Mouse (Mus musculus) heart, embryonic 12.5 days (tissue): ENCODE results near the gene Tpte. TPM values are rescaled to one million over a fixed set of nuclear protein-coding genes. Genes with fewer than 3 reads are reported as not detected.

Experiments used
- ATAC-seq: fragments of 200-750 bp; cut with Nextera tagmentation; 2 replicates; pipeline ENCODE4 v1.8.0; 2017; ENCODE audit warnings: moderate TSS enrichment, moderate library complexity; ENCODE audit not compliant: insufficient number of reproducible peaks, low FRiP score
- H3K27ac ChIP-seq: fragments of 300-500 bp; sonication (generic); 2 replicates; pipeline ENCODE4 v1.5.1; 2016; ENCODE audit warnings: mild to moderate bottlenecking, moderate library complexity; ENCODE audit not compliant: poor library complexity, severe bottlenecking
- H3K27me3 ChIP-seq: fragments of 300-500 bp; sonication (generic); replicated peaks from 2 replicates; pipeline ENCODE4 v1.6.1; 2016; ENCODE audit warnings: mild to moderate bottlenecking, moderate library complexity
- H3K36me3 ChIP-seq: fragments of 300-500 bp; sonication (generic); 2 replicates; pipeline ENCODE4 v1.6.1; 2016; ENCODE audit warnings: mild to moderate bottlenecking, moderate library complexity
- H3K4me1 ChIP-seq: fragments of 300-500 bp; sonication (generic); replicated peaks from 2 replicates; pipeline ENCODE4 v1.6.1; 2016; ENCODE audit warnings: mild to moderate bottlenecking
- H3K4me2 ChIP-seq: fragments of 300-500 bp; sonication (generic); 2 replicates; pipeline ENCODE4 v1.6.1; 2016; ENCODE audit warnings: mild to moderate bottlenecking, moderate library complexity
- H3K4me3 ChIP-seq: fragments of 300-500 bp; sonication (generic); 2 replicates; pipeline ENCODE4 v1.5.1; 2016; ENCODE audit warnings: mild to moderate bottlenecking
- H3K9ac ChIP-seq: fragments of 300-500 bp; sonication (generic); 2 replicates; pipeline ENCODE4 v1.6.1; 2016; ENCODE audit warnings: mild to moderate bottlenecking, moderate library complexity
- H3K9me3 ChIP-seq: fragments of 300-500 bp; sonication (generic); replicated peaks from 2 replicates; pipeline ENCODE4 v1.6.1; 2016; ENCODE audit warnings: mild to moderate bottlenecking, moderate library complexity
- WGBS: fragments of 180-500 bp; shearing (Covaris S2); methylation state at CpG from one replicate; pipeline ENCODE4 v1.1.7; 2016; 5-methylcytosine and 5-hydroxymethylcytosine counted together
- polyA plus RNA-seq: library from polyadenylated mRNA; unstranded; fragments of >200 nt; fragmentation: Nextera tagmentation; extraction: Ambion mirVana; gene quantifications from 2 replicates; pipeline ENCODE4 v1.2.1, GENCODE M21; 2016

The Tpte gene
- not detected in 2 replicates for polyA plus RNA-seq

- H3K36me3 ChIP-seq, result no peaks in the 10 kb centered on the region
- no peak within 1 kb of the TSS for H3K27ac ChIP-seq
- WGBS, result 46% methylated on average over 2 of the region's 2 CpGs
- H3K4me3 ChIP-seq, result no peak within 1 kb of the TSS
- H3K4me2 ChIP-seq, result no peak within 1 kb of the TSS
- no peak for ATAC-seq
- no peak within 1 kb of the TSS for H3K9ac ChIP-seq
- no peaks in the 10 kb centered on the region for H3K27me3 ChIP-seq
- no peaks in the 10 kb centered on the region for H3K4me1 ChIP-seq
- H3K9me3 ChIP-seq, result 0 out of 2 replicates have a peak, but pooled peaks cover 9% of the 10 kb centered on the region
Observed at GRCm38 (mm10) chr8:22282999-22283491, at the start of gene Tpte. Gene Tpte, plus strand, starts transcription at chr8:22283441.

GRCm38 (mm10) chr8:22242986-22243385 is 40.3 kb upstream of the Tpte start:
- no peak overlapping the region for H3K9ac ChIP-seq
- peaks cover 8% of the 10 kb centered on the region; the same call in 1 of the 2 replicates for H3K36me3 ChIP-seq
- no peak overlapping the region for H3K4me2 ChIP-seq
- H3K27ac ChIP-seq, result no peak overlapping the region
- H3K4me3 ChIP-seq, result no peak overlapping the region
- no peak for ATAC-seq
- no peaks in the 10 kb centered on the region for H3K27me3 ChIP-seq
- no peaks in the 10 kb centered on the region for H3K9me3 ChIP-seq
- H3K4me1 ChIP-seq, result peaks cover 8% of the 10 kb centered on the region; the same call in 1 of the 2 replicates
- 79% methylated on average over 9 of the region's 9 CpGs for WGBS

GRCm38 (mm10) chr8:22245663-22246062 is 37.6 kb upstream of the Tpte start:
- H3K27ac ChIP-seq, result no peak overlapping the region
- no peak overlapping the region for H3K9ac ChIP-seq
- peaks cover 8% of the 10 kb centered on the region; the same call in 1 of the 2 replicates for H3K4me1 ChIP-seq
- 70% methylated on average over 1 of the region's 1 CpGs for WGBS
- H3K36me3 ChIP-seq, result no peaks in the 10 kb centered on the region
- no peaks in the 10 kb centered on the region for H3K9me3 ChIP-seq
- no peak for ATAC-seq
- H3K27me3 ChIP-seq, result no peaks in the 10 kb centered on the region
- no peak overlapping the region for H3K4me3 ChIP-seq
- H3K4me2 ChIP-seq, result no peak overlapping the region

- Histone ChIP-seq H3K27me3 (no peaks in the 10 kb centered on the region), H3K36me3 (peaks cover 4% of the 10 kb centered on the region; the same call in 1 of the 2 replicates), H3K9ac (no peak overlapping the region), H3K27ac (no peak overlapping the region), H3K4me1 (peaks cover 10% of the 10 kb centered on the region; the same call in 1 of the 2 replicates), H3K4me2 (no peak overlapping the region), H3K4me3 (no peak overlapping the region), H3K9me3 (no peaks in the 10 kb centered on the region)
- no peak for ATAC-seq
- 83% methylated on average over 12 of the region's 12 CpGs for WGBS
Observed at GRCm38 (mm10) chr8:22247956-22248355, 35.3 kb upstream of the Tpte start.

- H3K27ac ChIP-seq, result no peak overlapping the region
- 82% methylated on average over 9 of the region's 9 CpGs for WGBS
Observed at GRCm38 (mm10) chr8:22249080-22249479, 34.2 kb upstream of the Tpte start.

GRCm38 (mm10) chr8:22258946-22259450 is 24.2 kb upstream of the Tpte start:
- 74% methylated on average over 18 of the region's 18 CpGs for WGBS
- Histone ChIP-seq H3K27ac (no peak overlapping the region), H3K9ac (no peak overlapping the region), H3K27me3 (no peaks in the 10 kb centered on the region), H3K36me3 (peaks cover 19% of the 10 kb centered on the region), H3K4me3 (no peak overlapping the region), H3K4me1 (peaks cover 28% of the 10 kb centered on the region), H3K4me2 (no peak overlapping the region), H3K9me3 (no peaks in the 10 kb centered on the region)
- ATAC-seq, result no peak

More at GRCm38 (mm10) chr8:22249080-22249479, 34.2 kb upstream of the Tpte start:
- ATAC-seq, result no peak
- Histone ChIP-seq H3K9ac (no peak overlapping the region), H3K27me3 (no peaks in the 10 kb centered on the region), H3K4me3 (no peak overlapping the region), H3K9me3 (no peaks in the 10 kb centered on the region), H3K4me1 (peaks cover 10% of the 10 kb centered on the region; the same call in 1 of the 2 replicates), H3K4me2 (no peak overlapping the region), H3K36me3 (peaks cover 14% of the 10 kb centered on the region)

- Histone ChIP-seq H3K36me3 (peaks cover 14% of the 10 kb centered on the region), H3K4me2 (no peak overlapping the region), H3K4me3 (no peak overlapping the region), H3K27me3 (no peaks in the 10 kb centered on the region), H3K9ac (no peak overlapping the region), H3K9me3 (no peaks in the 10 kb centered on the region), H3K27ac (no peak overlapping the region), H3K4me1 (peaks cover 28% of the 10 kb centered on the region)
- WGBS, result 73% methylated on average over 12 of the region's 12 CpGs
- ATAC-seq, result no peak
Observed at GRCm38 (mm10) chr8:22259531-22259930, 23.7 kb upstream of the Tpte start.

- ATAC-seq, result peak; percentile 56; the same call in 1 of the 2 replicates
- no peak overlapping the region for H3K9ac ChIP-seq
- H3K9me3 ChIP-seq, result no peaks in the 10 kb centered on the region
- peaks cover 28% of the 10 kb centered on the region for H3K4me1 ChIP-seq
- peaks cover 12% of the 10 kb centered on the region for H3K36me3 ChIP-seq
- peak overlapping the region; percentile 34 for H3K4me2 ChIP-seq
- no peaks in the 10 kb centered on the region for H3K27me3 ChIP-seq
- peak overlapping the region; percentile 59 for H3K27ac ChIP-seq
- H3K4me3 ChIP-seq, result no peak overlapping the region
- 9% methylated on average over 9 of the region's 9 CpGs for WGBS
Observed at GRCm38 (mm10) chr8:22260091-22260722, 23.0 kb upstream of the Tpte start.

- no peak for ATAC-seq
- no peaks in the 10 kb centered on the region for H3K9me3 ChIP-seq
- WGBS, result 80% methylated on average over 3 of the region's 3 CpGs
Observed at GRCm38 (mm10) chr8:22262267-22262666, 21.0 kb upstream of the Tpte start.

GRCm38 (mm10) chr8:22264292-22264691 is 18.9 kb upstream of the Tpte start:
- no peaks in the 10 kb centered on the region for H3K9me3 ChIP-seq
- H3K4me2 ChIP-seq, result no peak overlapping the region
- WGBS, result 71% methylated on average over 6 of the region's 6 CpGs
- no peak overlapping the region for H3K27ac ChIP-seq
- no peak overlapping the region for H3K9ac ChIP-seq
- peaks cover 17% of the 10 kb centered on the region for H3K4me1 ChIP-seq
- no peak overlapping the region for H3K4me3 ChIP-seq
- H3K27me3 ChIP-seq, result no peaks in the 10 kb centered on the region
- no peak for ATAC-seq
- peaks cover 3% of the 10 kb centered on the region; the same call in 1 of the 2 replicates for H3K36me3 ChIP-seq

More at GRCm38 (mm10) chr8:22262267-22262666, 21.0 kb upstream of the Tpte start:
- no peak overlapping the region for H3K9ac ChIP-seq
- H3K4me2 ChIP-seq, result no peak overlapping the region
- peaks cover 12% of the 10 kb centered on the region for H3K36me3 ChIP-seq
- H3K27me3 ChIP-seq, result no peaks in the 10 kb centered on the region
- H3K4me1 ChIP-seq, result peaks cover 17% of the 10 kb centered on the region
- H3K4me3 ChIP-seq, result no peak overlapping the region
- H3K27ac ChIP-seq, result no peak overlapping the region

GRCm38 (mm10) chr8:22264787-22265186 is 18.5 kb upstream of the Tpte start:
- 74% methylated on average over 6 of the region's 6 CpGs for WGBS
- ATAC-seq, result no peak
- Histone ChIP-seq H3K4me2 (no peak overlapping the region), H3K4me3 (no peak overlapping the region), H3K27ac (no peak overlapping the region), H3K4me1 (peaks cover 12% of the 10 kb centered on the region), H3K9ac (no peak overlapping the region), H3K27me3 (no peaks in the 10 kb centered on the region), H3K9me3 (no peaks in the 10 kb centered on the region), H3K36me3 (no peaks in the 10 kb centered on the region)
